In genomic region chr6:136241574-136242311, GRCm38 (mm10) we compare ENCODE assay signal across 10 mouse cellular contexts.
DNase-seq lines count a peak whose midpoint lies in the region; ATAC-seq and TF ChIP-seq lines count a peak whose summit lies in the region.
"Had no signal": no experiment of that assay in that cellular context is flagged by ENCODE, and none has a peak within 500 bp of the region (broad histone marks: within the 10 kb centered on the region; RNA-seq: fewer than 3 reads in every experiment).

No protein-coding gene starts in this region.

- WGBS in hindbrain, embryonic 10.5 days = 47% methylated on average over 10 of the region's 10 CpGs
- 44% methylated on average over 10 of the region's 10 CpGs for WGBS in hindbrain, embryonic 13.5 days
- 37% methylated on average over 10 of the region's 10 CpGs for whole genome bisulfite sequencing in hindbrain, embryonic 16.5 days
- WGBS in midbrain, embryonic 11.5 days = 33% methylated on average over 10 of the region's 10 CpGs
- 58% methylated on average over 10 of the region's 10 CpGs for WGBS in heart, adult 2 months

- no peak overlapping the region for H3K9ac ChIP-seq in hindbrain, embryonic 13.5 days
- no peak overlapping the region for H3K9ac ChIP-seq in hindbrain, embryonic 16.5 days (ENCODE audit: low read depth, low read length)
- H3K9ac ChIP-seq in midbrain, embryonic 11.5 days (ENCODE audit: low read length) = no peak overlapping the region
- no peak overlapping the region for H3K9ac ChIP-seq in heart, adult 2 months (ENCODE audit: low read depth, low read length)
- H3K9ac ChIP-seq: liver, embryonic 15.5 days had no signal

- H3K27me3 ChIP-seq in hindbrain, embryonic 10.5 days (ENCODE audit: insufficient read depth, poor library complexity, severe bottlenecking) = no peaks in the 10 kb centered on the region
- H3K27me3 ChIP-seq in hindbrain, embryonic 13.5 days = no peaks in the 10 kb centered on the region
- no peaks in the 10 kb centered on the region for H3K27me3 ChIP-seq in hindbrain, embryonic 16.5 days (replicated peaks; ENCODE audit: control insufficient read depth, insufficient read depth, low read length)
- no peaks in the 10 kb centered on the region for H3K27me3 ChIP-seq in midbrain, embryonic 11.5 days (ENCODE audit: control insufficient read depth, insufficient read depth, low read length)
- H3K27me3 ChIP-seq in heart, adult 2 months (ENCODE audit: control insufficient read depth, insufficient read depth, low read length) = no peaks in the 10 kb centered on the region
- H3K27me3 ChIP-seq: liver, embryonic 15.5 days had no signal

- no peak overlapping the region for H3K4me3 ChIP-seq in hindbrain, embryonic 10.5 days
- no peak overlapping the region for H3K4me3 ChIP-seq in hindbrain, embryonic 13.5 days
- H3K4me3 ChIP-seq in hindbrain, embryonic 16.5 days (ENCODE audit: low read length) = no peak overlapping the region
- no peak overlapping the region for H3K4me3 ChIP-seq in midbrain, embryonic 11.5 days (ENCODE audit: low read depth, low read length)
- no peak overlapping the region for H3K4me3 ChIP-seq in heart, adult 2 months
- H3K4me3 ChIP-seq: liver, embryonic 15.5 days; myocyte had no signal

- H3K4me2 ChIP-seq in hindbrain, embryonic 13.5 days = no peak overlapping the region
- no peak overlapping the region for H3K4me2 ChIP-seq in hindbrain, embryonic 16.5 days (ENCODE audit: low read length)
- H3K4me2 ChIP-seq in midbrain, embryonic 11.5 days = no peak overlapping the region; the same call in 1 of the 2 replicates
- H3K4me2 ChIP-seq: liver, embryonic 15.5 days had no signal

- H3K27ac ChIP-seq in hindbrain, embryonic 10.5 days = peak overlapping the region; percentile 54
- no peak overlapping the region for H3K27ac ChIP-seq in hindbrain, embryonic 13.5 days
- H3K27ac ChIP-seq in hindbrain, embryonic 16.5 days (ENCODE audit: low read depth, low read length) = no peak overlapping the region
- H3K27ac ChIP-seq in midbrain, embryonic 11.5 days (ENCODE audit: low read depth, low read length) = peak overlapping the region; percentile 54
- no peak overlapping the region for H3K27ac ChIP-seq in heart, adult 2 months
- H3K27ac ChIP-seq: liver, embryonic 15.5 days had no signal

- TF ChIP-seq POLR2A in heart, adult 2 months (IDR thresholded peaks at IDR 0.05; ENCODE audit: insufficient read depth, low read depth, low read length) = no peak

- H3K79me2 ChIP-seq in heart, adult 2 months (replicated peaks; ENCODE audit: control insufficient read depth, insufficient read depth, low read length) = no peaks in the 10 kb centered on the region

- TF ChIP-seq CTCF in heart, adult 2 months (IDR thresholded peaks at IDR 0.05) = no peak

- H3K9me3 ChIP-seq in hindbrain, embryonic 10.5 days = no peaks in the 10 kb centered on the region
- H3K9me3 ChIP-seq in hindbrain, embryonic 13.5 days = no peaks in the 10 kb centered on the region
- H3K9me3 ChIP-seq in hindbrain, embryonic 16.5 days (ENCODE audit: control insufficient read depth, low read length) = no peaks in the 10 kb centered on the region
- no peaks in the 10 kb centered on the region for H3K9me3 ChIP-seq in midbrain, embryonic 11.5 days (ENCODE audit: control insufficient read depth, low read length)
- H3K9me3 ChIP-seq: liver, embryonic 15.5 days had no signal

- ATAC-seq in hindbrain, embryonic 13.5 days (ENCODE audit: low FRiP score) = no peak
- ATAC-seq in hindbrain, embryonic 16.5 days = peak; percentile 40; the same call in 1 of the 2 replicates
- peak; percentile 45; the same call in 1 of the 2 replicates for ATAC-seq in midbrain, embryonic 11.5 days (ENCODE audit: low FRiP score)

- TF ChIP-seq EP300 in heart, adult 2 months (IDR thresholded peaks at IDR 0.05; ENCODE audit: insufficient read depth, low read depth, low read length) = no peak

- DNase-seq in hindbrain, embryonic 10.5 days (ENCODE audit: low spot score) = no peak
- DNase-seq in brain, embryonic 18.5 days (ENCODE audit: low read depth, low spot score) = peak; percentile 34
- peak; percentile 87 for DNase-seq in midbrain, embryonic 11.5 days (ENCODE audit: low spot score, missing footprints)
- no peak for DNase-seq in heart, adult 2 months
- no peak for DNase-seq in gastrocnemius, postnatal 10 days
- no peak for DNase-seq in heart, postnatal 36 days

- no peaks in the 10 kb centered on the region for H3K36me3 ChIP-seq in hindbrain, embryonic 10.5 days
- H3K36me3 ChIP-seq in hindbrain, embryonic 13.5 days = no peaks in the 10 kb centered on the region
- no peaks in the 10 kb centered on the region for H3K36me3 ChIP-seq in hindbrain, embryonic 16.5 days (ENCODE audit: control insufficient read depth, insufficient read depth, low read length)
- H3K36me3 ChIP-seq in midbrain, embryonic 11.5 days (ENCODE audit: control insufficient read depth, insufficient read depth, low read length) = no peaks in the 10 kb centered on the region
- no peaks in the 10 kb centered on the region for H3K36me3 ChIP-seq in heart, adult 2 months (ENCODE audit: control insufficient read depth, insufficient read depth, low read length)
- H3K36me3 ChIP-seq: liver, embryonic 15.5 days had no signal

- H3K4me1 ChIP-seq in hindbrain, embryonic 10.5 days (replicated peaks) = peaks cover 34% of the 10 kb centered on the region
- peaks cover 16% of the 10 kb centered on the region for H3K4me1 ChIP-seq in hindbrain, embryonic 13.5 days (replicated peaks)
- peaks cover 7% of the 10 kb centered on the region; the same call in 1 of the 2 replicates for H3K4me1 ChIP-seq in hindbrain, embryonic 16.5 days (ENCODE audit: control insufficient read depth, insufficient read depth, low read depth, low read length)
- H3K4me1 ChIP-seq in midbrain, embryonic 11.5 days (ENCODE audit: control insufficient read depth, insufficient read depth, low read length) = peaks cover 16% of the 10 kb centered on the region
- no peaks in the 10 kb centered on the region for H3K4me1 ChIP-seq in heart, adult 2 months (ENCODE audit: control insufficient read depth, insufficient read depth, low read length)
- H3K4me1 ChIP-seq: liver, embryonic 15.5 days had no signal

- intact Hi-C loops in heart, adult 2 months (cut with DNase I) = no loop called here
- intact Hi-C loops in heart, postnatal 36 days (cut with DNase I) = no loop called here

Comparison
In these comparisons a context has a peak if more than half of its experiments do, and no peak if none do; other contexts are left out.
1. H3K27ac ChIP-seq: peak in hindbrain, embryonic 10.5 days (single experiment) and midbrain, embryonic 11.5 days (single experiment); none in hindbrain, embryonic 13.5 days (single experiment), hindbrain, embryonic 16.5 days (single experiment) and heart, adult 2 months (single experiment).
2. DNase-seq: peak in brain, embryonic 18.5 days (single experiment) and midbrain, embryonic 11.5 days (single experiment); none in hindbrain, embryonic 10.5 days (single experiment), heart, adult 2 months (0 of 2), gastrocnemius, postnatal 10 days (single experiment) and heart, postnatal 36 days (0 of 2).